Mouse (Mus musculus) kidney, embryonic 16.5 days (tissue): Measurements from ENCODE around the gene Gm12845. TPM values are rescaled to one million over a fixed set of nuclear protein-coding genes. Genes with fewer than 3 reads are reported as not detected.

Experiments used
- polyA plus RNA-seq: library from polyadenylated mRNA; unstranded; fragments of >200 nt; fragmentation: Nextera tagmentation; extraction: Ambion mirVana; gene quantifications from 2 replicates; pipeline ENCODE4 v1.2.1, GENCODE M21; 2015

The Gm12845 gene
- polyA plus RNA-seq, 1 experiment from 2014 or later: not detected

Other genes with a start within 250 kb of the Gm12845 start
- 71.5 and 76.0 TPM in 2 replicates for gene Rnf220, start 227.4 kb upstream of the Gm12845 start, polyA plus RNA-seq
- 129 and 131 TPM in 2 replicates for gene Eri3, start 174.0 kb upstream of the Gm12845 start, polyA plus RNA-seq
- 61.0 and 64.8 TPM in 2 replicates for gene Dmap1, start 42.1 kb upstream of the Gm12845 start, polyA plus RNA-seq
- gene Klf17, start 41.2 kb downstream of the Gm12845 start, polyA plus RNA-seq: 0.06 TPM in 1 of 2 replicates, not detected in the other
- 12.3 and 13.4 TPM in 2 replicates for gene Slc6a9, start 110.1 kb downstream of the Gm12845 start, polyA plus RNA-seq
- gene Ccdc24, start 148.1 kb downstream of the Gm12845 start, polyA plus RNA-seq: 1.2 and 2.4 TPM in 2 replicates
- gene B4galt2, start 159.1 kb downstream of the Gm12845 start, polyA plus RNA-seq: 18.0 TPM in 2 replicates
- gene Atp6v0b, start 162.9 kb downstream of the Gm12845 start, polyA plus RNA-seq: 270 and 305 TPM in 2 replicates
- gene Dph2, start 167.6 kb downstream of the Gm12845 start, polyA plus RNA-seq: 22.1 and 22.7 TPM in 2 replicates
- 52.9 and 53.1 TPM in 2 replicates for gene Ipo13, start 190.6 kb downstream of the Gm12845 start, polyA plus RNA-seq
- gene Artn, start 205.4 kb downstream of the Gm12845 start, polyA plus RNA-seq: 3.0 and 3.5 TPM in 2 replicates